Mouse (Mus musculus): ENCODE measurements around the gene Faap20. TPM values are rescaled to one million over a fixed set of nuclear protein-coding genes. Genes with fewer than 3 reads are reported as not detected.
A peak's percentile ranks its signal among the peaks of the same experiment; 100 is the strongest.
"Not testable (repeated sequence)": the region's sequence is repeated elsewhere in the genome, so short reads cannot be mapped to it uniquely, and the experiment has no call there.

Gene Faap20
- polyA plus RNA-seq, 1 experiment from 2014 or later: 70.1 TPM

GRCm38 (mm10) chr4:155239494-155239893, 10.1 kb upstream of the Faap20 start:
- 55% methylated on average over 6 of the region's 6 CpGs for WGBS

GRCm38 (mm10) chr4:155241789-155242188, 7.8 kb upstream of the Faap20 start:
- Histone ChIP-seq H3K36me3 (ENCODE audit: control insufficient read depth, insufficient read depth, low read length) (no peaks in the 10 kb centered on the region), H3K27ac (ENCODE audit: low read length) (no peak overlapping the region), H3K27me3 (ENCODE audit: control insufficient read depth, insufficient read depth, low read depth, low read length) (no peaks in the 10 kb centered on the region), H3K4me3 (ENCODE audit: low read depth, low read length) (no peak overlapping the region), H3K9me3 (replicated peaks; ENCODE audit: control insufficient read depth, low read length, poor library complexity, severe bottlenecking) (no peaks in the 10 kb centered on the region), H3K4me1 (ENCODE audit: control insufficient read depth, insufficient read depth, low read length) (no peaks in the 10 kb centered on the region), H3K4me2 (ENCODE audit: low read length) (no peak overlapping the region), H3K9ac (ENCODE audit: low read depth, low read length) (no peak overlapping the region)
- WGBS: 80% methylated on average over 9 of the region's 9 CpGs
- ATAC-seq: no peak

More at GRCm38 (mm10) chr4:155239494-155239893, 10.1 kb upstream of the Faap20 start:
- Histone ChIP-seq H3K27ac (ENCODE audit: low read length) (no peak overlapping the region), H3K9ac (ENCODE audit: low read depth, low read length) (no peak overlapping the region), H3K4me1 (ENCODE audit: control insufficient read depth, insufficient read depth, low read length) (peaks cover 17% of the 10 kb centered on the region), H3K27me3 (ENCODE audit: control insufficient read depth, insufficient read depth, low read depth, low read length) (no peaks in the 10 kb centered on the region), H3K4me3 (ENCODE audit: low read depth, low read length) (no peak overlapping the region), H3K9me3 (replicated peaks; ENCODE audit: control insufficient read depth, low read length, poor library complexity, severe bottlenecking) (no peaks in the 10 kb centered on the region), H3K4me2 (ENCODE audit: low read length) (no peak overlapping the region), H3K36me3 (ENCODE audit: control insufficient read depth, insufficient read depth, low read length) (no peaks in the 10 kb centered on the region)
- no peak for ATAC-seq

DNA sequence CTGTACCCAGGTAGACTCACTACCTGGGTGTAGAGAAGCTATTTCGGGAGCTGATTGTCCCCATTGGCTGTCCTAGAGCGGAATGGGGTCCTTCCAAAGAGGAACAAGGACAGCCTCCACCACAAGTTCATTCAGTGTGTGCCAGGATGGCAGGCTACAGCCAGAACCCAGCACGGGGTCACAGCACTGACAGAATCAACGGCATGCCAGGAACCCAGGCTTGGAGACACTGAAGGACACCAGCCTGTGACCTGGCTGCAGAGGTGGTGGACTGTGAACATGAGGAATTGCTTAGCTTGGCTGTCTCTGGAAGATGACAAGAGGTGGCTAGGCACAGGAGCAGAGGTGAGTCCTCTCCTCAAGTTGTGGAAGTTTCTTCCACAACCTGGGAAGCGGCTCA, 7.3 kb upstream of the Faap20 start:
- no peaks in the 10 kb centered on the region for H3K27me3 ChIP-seq (ENCODE audit: control insufficient read depth, insufficient read depth, low read depth, low read length)
- no peak overlapping the region for H3K4me2 ChIP-seq (ENCODE audit: low read length)
- no peaks in the 10 kb centered on the region for H3K9me3 ChIP-seq (replicated peaks; ENCODE audit: control insufficient read depth, low read length, poor library complexity, severe bottlenecking)
- no peak overlapping the region for H3K9ac ChIP-seq (ENCODE audit: low read depth, low read length)
- 87% methylated on average over 5 of the region's 5 CpGs for WGBS
- no peaks in the 10 kb centered on the region for H3K36me3 ChIP-seq (ENCODE audit: control insufficient read depth, insufficient read depth, low read length)
- no peak overlapping the region for H3K27ac ChIP-seq (ENCODE audit: low read length)
- no peak for ATAC-seq
- no peak overlapping the region for H3K4me3 ChIP-seq (ENCODE audit: low read depth, low read length)
- no peaks in the 10 kb centered on the region for H3K4me1 ChIP-seq (ENCODE audit: control insufficient read depth, insufficient read depth, low read length)

- WGBS: 87% methylated on average over 12 of the region's 12 CpGs
- ATAC-seq: no peak
- Histone ChIP-seq H3K4me3 (ENCODE audit: low read depth, low read length) (no peak overlapping the region), H3K27me3 (ENCODE audit: control insufficient read depth, insufficient read depth, low read depth, low read length) (no peaks in the 10 kb centered on the region), H3K36me3 (ENCODE audit: control insufficient read depth, insufficient read depth, low read length) (no peaks in the 10 kb centered on the region), H3K9ac (ENCODE audit: low read depth, low read length) (no peak overlapping the region), H3K4me1 (ENCODE audit: control insufficient read depth, insufficient read depth, low read length) (no peaks in the 10 kb centered on the region), H3K9me3 (replicated peaks; ENCODE audit: control insufficient read depth, low read length, poor library complexity, severe bottlenecking) (no peaks in the 10 kb centered on the region), H3K4me2 (ENCODE audit: low read length) (no peak overlapping the region), H3K27ac (ENCODE audit: low read length) (no peak overlapping the region)
Measured at GRCm38 (mm10) chr4:155243233-155243632, 6.4 kb upstream of the Faap20 start.

GRCm38 (mm10) chr4:155245770-155246492, 3.7 kb upstream of the Faap20 start:
- no peaks in the 10 kb centered on the region for H3K9me3 ChIP-seq (replicated peaks; ENCODE audit: control insufficient read depth, low read length, poor library complexity, severe bottlenecking)
- WGBS: 75% methylated on average over 6 of the region's 6 CpGs
- ATAC-seq: no peak
- peaks cover 5% of the 10 kb centered on the region for H3K4me1 ChIP-seq (ENCODE audit: control insufficient read depth, insufficient read depth, low read length)
- no peak overlapping the region for H3K4me2 ChIP-seq (ENCODE audit: low read length)
- H3K36me3 ChIP-seq (ENCODE audit: control insufficient read depth, insufficient read depth, low read length): no peaks in the 10 kb centered on the region
- no peak overlapping the region for H3K4me3 ChIP-seq (ENCODE audit: low read depth, low read length)
- H3K9ac ChIP-seq (ENCODE audit: low read depth, low read length): no peak overlapping the region
- H3K27ac ChIP-seq (ENCODE audit: low read length): no peak overlapping the region
- no peaks in the 10 kb centered on the region for H3K27me3 ChIP-seq (ENCODE audit: control insufficient read depth, insufficient read depth, low read depth, low read length)

DNA sequence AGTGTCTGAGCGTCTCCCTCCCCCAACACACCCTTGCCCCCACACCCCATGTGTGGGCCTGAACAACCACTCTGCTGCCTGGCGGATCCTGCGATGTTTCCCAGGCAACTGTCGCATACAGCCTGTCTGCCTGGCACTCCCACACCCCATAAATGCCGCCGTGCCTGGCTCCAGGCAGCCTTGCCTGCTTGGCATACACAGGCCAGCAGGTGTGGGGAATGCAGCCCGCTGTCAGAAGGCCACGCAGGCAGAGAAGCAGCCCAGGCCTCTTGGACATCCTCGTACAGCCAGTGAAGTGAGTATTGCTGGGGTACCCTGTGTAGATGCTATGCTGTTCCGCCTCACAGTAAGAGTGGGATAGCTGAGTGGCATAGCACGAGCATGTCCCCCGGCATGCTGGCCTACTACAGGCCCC, 2.9 kb upstream of the Faap20 start:
- H3K9ac ChIP-seq (ENCODE audit: low read depth, low read length): no peak overlapping the region
- no peaks in the 10 kb centered on the region for H3K27me3 ChIP-seq (ENCODE audit: control insufficient read depth, insufficient read depth, low read depth, low read length)
- H3K4me3 ChIP-seq (ENCODE audit: low read depth, low read length): no peak overlapping the region
- H3K4me2 ChIP-seq (ENCODE audit: low read length): no peak overlapping the region
- WGBS: 78% methylated on average over 12 of the region's 12 CpGs
- no peaks in the 10 kb centered on the region for H3K36me3 ChIP-seq (ENCODE audit: control insufficient read depth, insufficient read depth, low read length)
- ATAC-seq: no peak
- peaks cover 13% of the 10 kb centered on the region for H3K4me1 ChIP-seq (ENCODE audit: control insufficient read depth, insufficient read depth, low read length)
- no peaks in the 10 kb centered on the region for H3K9me3 ChIP-seq (replicated peaks; ENCODE audit: control insufficient read depth, low read length, poor library complexity, severe bottlenecking)
- no peak overlapping the region for H3K27ac ChIP-seq (ENCODE audit: low read length)

DNA sequence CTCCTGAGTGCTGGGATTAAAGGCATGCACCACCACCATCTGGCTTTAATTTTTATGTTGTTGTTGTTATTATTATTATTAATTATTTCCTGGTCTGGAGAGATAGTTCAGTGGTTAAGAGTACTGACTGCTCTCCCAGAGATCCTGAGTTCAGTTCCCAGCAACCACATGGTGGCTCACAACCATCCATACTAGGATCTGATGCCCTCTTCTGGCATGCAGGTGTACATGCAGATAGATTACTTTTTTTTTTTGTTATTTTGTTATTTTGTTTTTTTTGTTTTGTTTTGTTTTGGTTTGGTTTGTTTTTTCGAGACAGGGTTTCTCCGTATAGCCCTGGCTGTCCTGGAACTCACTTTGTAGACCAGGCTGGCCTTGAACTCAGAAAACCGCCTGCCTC, 1.5 kb upstream of the Faap20 start:
- not testable (repeated sequence) for ATAC-seq; H3K9ac ChIP-seq (ENCODE audit: low read depth, low read length)
- 93% methylated on average over 3 of the region's 3 CpGs for WGBS

DNA sequence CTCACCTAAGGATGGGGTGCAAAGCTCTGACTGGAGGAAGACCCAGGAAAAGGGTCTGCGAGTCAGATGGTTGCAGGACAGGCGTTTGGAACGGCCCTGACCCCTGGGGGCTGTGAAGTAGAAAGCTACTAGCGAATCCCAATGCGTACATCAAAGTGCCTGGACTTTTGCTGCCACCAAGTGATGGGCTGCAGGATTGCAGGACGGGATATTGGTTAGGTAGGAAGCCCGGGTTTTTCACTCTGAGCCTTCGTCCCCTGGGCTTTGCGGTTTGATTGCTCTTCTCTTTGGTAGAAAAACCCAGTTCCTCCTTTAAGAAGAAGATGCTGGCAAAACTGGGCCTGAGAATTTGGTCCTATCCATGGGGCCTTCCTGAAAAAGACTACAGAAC, 350 bp upstream of the Faap20 start:
- peaks cover 30% of the 10 kb centered on the region for H3K4me1 ChIP-seq (ENCODE audit: control insufficient read depth, insufficient read depth, low read length)
- H3K36me3 ChIP-seq (ENCODE audit: control insufficient read depth, insufficient read depth, low read length): no peaks in the 10 kb centered on the region

More for the DNA sequence above, 1.5 kb upstream of the Faap20 start:
- not testable (repeated sequence) for H3K4me2 ChIP-seq (ENCODE audit: low read length); H3K36me3 ChIP-seq (ENCODE audit: control insufficient read depth, insufficient read depth, low read length); H3K27me3 ChIP-seq (ENCODE audit: control insufficient read depth, insufficient read depth, low read depth, low read length); H3K9me3 ChIP-seq (replicated peaks; ENCODE audit: control insufficient read depth, low read length, poor library complexity, severe bottlenecking); H3K4me3 ChIP-seq (ENCODE audit: low read depth, low read length); H3K27ac ChIP-seq (ENCODE audit: low read length)
- H3K4me1 ChIP-seq (ENCODE audit: control insufficient read depth, insufficient read depth, low read length): peaks cover 24% of the 10 kb centered on the region

GRCm38 (mm10) chr4:155250361-155251117, 937 bp downstream of the Faap20 start:
- H3K27ac ChIP-seq (ENCODE audit: low read length): peak overlapping the region; percentile 98
- peak overlapping the region; percentile 58 for H3K4me3 ChIP-seq (ENCODE audit: low read depth, low read length)
- peak; percentile 52 for ATAC-seq
- H3K4me1 ChIP-seq (ENCODE audit: control insufficient read depth, insufficient read depth, low read length): peaks cover 30% of the 10 kb centered on the region
- peak overlapping the region; percentile 81 for H3K9ac ChIP-seq (ENCODE audit: low read depth, low read length)
- H3K27me3 ChIP-seq (ENCODE audit: control insufficient read depth, insufficient read depth, low read depth, low read length): no peaks in the 10 kb centered on the region
- peak overlapping the region; percentile 82 for H3K4me2 ChIP-seq (ENCODE audit: low read length)
- H3K36me3 ChIP-seq (ENCODE audit: control insufficient read depth, insufficient read depth, low read length): no peaks in the 10 kb centered on the region
- WGBS: 8% methylated on average over 23 of the region's 23 CpGs
- H3K9me3 ChIP-seq (replicated peaks; ENCODE audit: control insufficient read depth, low read length, poor library complexity, severe bottlenecking): no peaks in the 10 kb centered on the region

More for the DNA sequence above, 350 bp upstream of the Faap20 start:
- ATAC-seq: peak; percentile 78
- under 1% methylated on average over 9 of the region's 9 CpGs for WGBS
- H3K27ac ChIP-seq (ENCODE audit: low read length): peak overlapping the region; percentile 98
- peak overlapping the region; percentile 81 for H3K9ac ChIP-seq (ENCODE audit: low read depth, low read length)
- peak overlapping the region; percentile 58 for H3K4me3 ChIP-seq (ENCODE audit: low read depth, low read length)
- peak overlapping the region; percentile 82 for H3K4me2 ChIP-seq (ENCODE audit: low read length)
- H3K27me3 ChIP-seq (ENCODE audit: control insufficient read depth, insufficient read depth, low read depth, low read length): no peaks in the 10 kb centered on the region
- no peaks in the 10 kb centered on the region for H3K9me3 ChIP-seq (replicated peaks; ENCODE audit: control insufficient read depth, low read length, poor library complexity, severe bottlenecking)

Measured in midbrain, embryonic 16.5 days (tissue).